Mouse (Mus musculus): ENCODE results near the gene Ankrd54.

Gene Ankrd54

GRCm38 (mm10) chr15:79075658-79076365 lies 13.1 kb upstream of the Ankrd54 start:
- DNase-seq (ENCODE audit: low read depth in 1 of 2, low spot score in 2 of 2): no peak

DNA sequence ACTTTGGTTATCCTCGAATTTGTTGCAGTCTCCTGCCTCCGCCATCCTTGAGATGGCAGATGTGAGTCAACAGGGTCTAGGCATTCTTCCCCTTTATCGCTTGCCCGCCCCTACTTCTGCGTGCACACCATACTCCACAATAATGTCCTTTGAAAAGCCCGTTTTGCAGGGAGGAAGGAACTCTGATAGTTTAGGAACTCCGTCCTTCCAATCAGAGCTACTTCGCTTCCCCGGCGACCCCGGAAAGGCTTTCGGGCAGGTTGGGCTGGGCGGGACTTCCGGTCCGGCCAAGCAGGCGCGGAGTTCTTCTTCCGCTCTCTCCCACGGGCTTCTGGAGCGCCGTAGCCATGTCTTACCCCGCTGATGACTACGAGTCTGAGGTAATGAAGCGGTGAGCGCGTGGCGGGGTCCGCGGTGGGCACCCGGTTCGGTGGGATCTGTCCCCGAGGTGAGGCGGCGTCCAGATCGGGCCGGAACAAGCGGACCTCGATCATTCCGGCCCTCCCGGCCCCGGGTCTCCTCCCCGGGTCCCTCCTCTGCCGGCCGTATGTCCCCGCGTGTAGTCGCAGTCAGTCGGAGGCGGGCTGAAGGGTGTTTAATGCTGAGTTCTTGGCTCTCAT lies 12.3 kb upstream of the Ankrd54 start, which contains the start of gene Eif3l:
Gene Eif3l, plus strand, starts transcription at position 267 of the 620 bp plus-strand sequence.
- DNase-seq (ENCODE audit: low read depth in 1 of 2, low spot score in 2 of 2): peak; percentile 66 to 71

DNA sequence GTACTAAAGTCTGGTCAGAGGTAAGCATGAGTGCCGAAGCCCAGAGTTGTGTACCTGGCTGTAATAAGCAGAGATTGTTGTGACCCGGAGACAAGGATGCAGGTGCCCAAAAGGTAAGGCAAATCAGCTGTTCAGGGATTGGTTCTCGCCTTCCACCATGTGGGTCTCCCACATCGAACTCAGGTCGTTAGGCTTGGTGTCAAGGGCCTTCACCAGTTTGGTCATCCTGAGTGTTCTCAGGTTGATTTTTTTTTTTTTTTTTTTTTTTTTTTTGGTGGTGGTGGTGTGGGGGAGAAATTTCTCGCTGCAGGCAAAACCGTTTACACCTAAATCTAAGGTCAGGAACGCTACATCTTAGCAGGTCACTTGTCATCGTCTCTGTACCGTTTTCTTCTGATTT lies 11.8 kb upstream of the Ankrd54 start:
- DNase-seq (ENCODE audit: low read depth in 1 of 2, low spot score in 2 of 2): no peak

- DNase-seq (ENCODE audit: low read depth in 1 of 2, low spot score in 2 of 2): no peak
Measured at GRCm38 (mm10) chr15:79073752-79074151, 11.1 kb upstream of the Ankrd54 start.

DNA sequence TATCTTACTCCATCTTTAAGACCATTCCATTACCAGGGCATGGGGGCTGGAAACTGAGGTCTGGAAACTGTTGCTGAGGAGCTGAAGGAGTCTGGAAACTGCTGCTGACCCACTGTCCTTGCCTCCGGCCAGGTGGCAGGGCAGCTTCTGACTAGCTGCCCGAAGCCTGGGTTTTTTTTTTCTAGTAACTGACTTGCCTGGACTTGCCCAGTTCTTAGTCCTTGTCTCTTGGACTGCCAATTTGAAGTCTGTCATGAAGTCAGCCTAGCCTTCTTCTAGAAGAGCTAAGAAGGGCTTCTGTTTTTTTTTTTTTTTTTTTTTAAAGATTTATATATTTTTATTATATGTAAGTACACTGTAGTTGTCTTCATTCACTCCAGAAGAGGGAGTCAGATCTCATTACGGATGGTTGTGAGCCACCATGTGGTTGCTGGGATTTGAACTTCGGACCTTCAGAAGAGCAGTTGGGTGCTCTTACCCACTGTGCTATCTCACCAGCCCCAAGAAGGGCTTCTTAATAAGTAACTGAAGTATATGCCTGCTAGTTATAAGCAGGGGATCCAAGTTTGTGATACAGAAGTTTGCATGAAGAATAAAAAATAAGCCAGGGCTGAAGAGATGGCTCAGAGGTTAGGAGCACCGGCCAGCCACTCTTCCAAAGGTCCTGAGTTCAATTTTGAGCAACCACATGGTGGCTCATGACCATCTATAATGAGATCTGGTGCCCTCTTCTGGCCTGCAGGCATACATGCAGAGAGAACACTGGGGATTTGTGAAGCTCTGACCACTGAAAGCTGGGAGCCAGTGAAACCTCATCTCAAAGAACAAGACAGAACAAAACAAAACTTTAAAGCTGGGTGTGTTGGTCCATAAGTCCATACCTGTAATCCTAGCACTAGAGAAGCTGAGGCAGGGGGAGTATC lies 8.7 kb upstream of the Ankrd54 start:
- peak in 1 of 2 experiments; percentile 14 for DNase-seq (ENCODE audit: low read depth in 1 of 2, low spot score in 2 of 2)

GRCm38 (mm10) chr15:79068416-79068815 lies 5.7 kb upstream of the Ankrd54 start:
- DNase-seq (ENCODE audit: low read depth in 1 of 2, low spot score in 2 of 2): no peak

GRCm38 (mm10) chr15:79067631-79068030 lies 4.9 kb upstream of the Ankrd54 start:
- no peak for DNase-seq (ENCODE audit: low read depth in 1 of 2, low spot score in 2 of 2)

DNA sequence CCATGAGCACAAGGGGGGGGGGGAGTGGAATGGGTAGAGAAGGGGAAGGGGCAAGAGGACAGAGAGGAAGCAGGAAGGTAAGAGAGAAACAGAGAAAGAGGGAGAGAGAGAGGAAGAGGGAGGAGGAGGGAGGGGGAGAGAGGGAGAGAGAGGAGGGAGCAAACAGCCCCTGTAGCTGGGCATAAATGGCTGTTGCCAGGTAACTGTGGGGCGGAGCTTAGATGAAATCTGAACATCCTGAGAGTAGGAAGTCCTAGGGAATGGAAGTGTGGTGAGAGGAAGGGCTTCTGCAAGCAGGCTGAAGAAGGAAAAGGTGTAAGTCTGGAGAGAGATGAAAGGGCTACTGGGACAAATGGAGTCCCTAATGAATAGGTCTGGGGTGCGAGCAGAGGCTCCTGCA lies 3.6 kb upstream of the Ankrd54 start:
- no peak for DNase-seq (ENCODE audit: low read depth in 1 of 2, low spot score in 2 of 2)

DNA sequence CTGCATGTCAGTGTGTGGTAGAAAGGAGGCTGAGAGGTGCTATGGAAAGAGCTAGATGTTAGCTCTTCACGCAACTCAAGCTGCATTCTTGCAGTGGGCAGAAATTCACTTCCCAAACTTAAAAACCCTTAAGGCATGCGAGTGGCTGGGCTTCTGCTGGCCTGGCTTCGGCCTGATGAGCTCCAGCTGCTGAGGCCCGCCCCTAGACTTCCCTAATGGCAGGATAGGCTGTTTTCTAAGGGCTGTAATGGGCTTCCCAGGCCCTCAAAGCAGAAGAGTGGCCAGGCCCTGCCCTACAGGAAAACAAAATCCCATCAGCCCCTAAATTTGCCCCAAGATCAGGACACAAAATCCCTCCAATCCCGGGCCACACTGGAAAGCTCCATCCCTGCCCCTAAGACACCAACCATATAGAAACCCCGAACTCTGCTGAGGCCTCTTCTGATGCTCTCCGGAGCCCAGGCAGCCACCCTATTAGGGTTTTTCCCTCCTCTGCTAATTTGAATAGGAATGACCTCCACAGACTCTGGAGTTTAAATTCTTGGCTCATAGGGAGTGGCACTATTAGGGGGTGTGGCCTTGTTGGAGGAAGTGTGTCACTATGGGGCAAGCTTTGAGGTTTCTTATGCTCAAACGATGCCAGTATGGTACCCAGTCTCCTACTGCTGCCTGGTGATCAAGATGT lies 2.5 kb upstream of the Ankrd54 start:
- no peak for DNase-seq (ENCODE audit: low read depth in 1 of 2, low spot score in 2 of 2)

DNA sequence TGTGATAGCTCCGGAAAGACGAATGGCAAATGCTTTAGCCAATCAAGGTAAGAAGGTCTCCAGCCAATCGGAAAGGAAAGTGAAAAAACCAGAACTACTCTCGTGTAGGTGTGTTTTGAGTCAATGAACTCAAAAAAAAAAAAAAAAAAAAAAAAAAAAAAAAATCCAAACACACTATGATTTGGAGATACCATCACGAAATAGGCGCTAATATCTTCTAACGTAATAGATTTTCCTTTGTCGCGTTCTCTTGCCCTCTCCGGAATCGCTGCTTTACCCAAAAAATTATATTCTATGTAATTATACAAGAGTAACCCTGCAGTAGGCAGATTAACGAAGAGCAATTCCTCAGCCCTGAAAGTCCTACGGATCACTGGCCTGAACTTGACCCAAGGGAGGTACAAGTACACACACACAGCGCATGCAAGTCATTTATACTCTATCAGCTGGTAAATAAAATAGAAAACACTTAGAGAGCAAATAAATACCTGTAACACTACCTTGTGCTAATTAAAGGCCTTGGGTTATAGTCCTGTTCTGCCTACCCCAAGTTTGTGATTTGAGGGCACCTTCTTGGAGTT lies 557 bp upstream of the Ankrd54 start:
- DNase-seq (ENCODE audit: low read depth in 1 of 2, low spot score in 2 of 2): no peak

GRCm38 (mm10) chr15:79060887-79061565 lies 1.7 kb downstream of the Ankrd54 start:
- no peak for DNase-seq (ENCODE audit: low read depth in 1 of 2, low spot score in 2 of 2)

GRCm38 (mm10) chr15:79057850-79058249 lies 4.8 kb downstream of the Ankrd54 start:
- no peak for DNase-seq (ENCODE audit: low read depth in 1 of 2, low spot score in 2 of 2)

DNA sequence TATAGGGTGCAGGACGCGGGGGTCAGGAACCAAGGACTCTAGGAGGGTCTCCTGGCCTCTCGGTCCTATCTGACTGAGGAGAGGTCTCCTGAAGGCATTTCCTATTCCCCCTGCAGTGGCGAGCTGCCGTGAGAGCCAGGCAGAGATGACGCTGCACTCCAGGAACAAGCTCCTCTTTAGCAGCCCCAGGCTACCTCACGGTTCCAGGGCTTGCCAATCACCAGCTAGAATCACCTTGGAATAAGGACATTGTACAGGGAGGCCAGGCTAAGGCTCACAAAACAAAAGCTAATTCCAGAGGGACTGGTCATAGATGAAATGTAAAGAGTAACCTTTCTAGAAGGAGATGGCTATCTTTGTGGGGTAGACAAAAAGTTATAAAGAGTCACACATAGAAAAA lies 6.1 kb downstream of the Ankrd54 start:
- DNase-seq (ENCODE audit: low read depth in 1 of 2, low spot score in 2 of 2): no peak

DNA sequence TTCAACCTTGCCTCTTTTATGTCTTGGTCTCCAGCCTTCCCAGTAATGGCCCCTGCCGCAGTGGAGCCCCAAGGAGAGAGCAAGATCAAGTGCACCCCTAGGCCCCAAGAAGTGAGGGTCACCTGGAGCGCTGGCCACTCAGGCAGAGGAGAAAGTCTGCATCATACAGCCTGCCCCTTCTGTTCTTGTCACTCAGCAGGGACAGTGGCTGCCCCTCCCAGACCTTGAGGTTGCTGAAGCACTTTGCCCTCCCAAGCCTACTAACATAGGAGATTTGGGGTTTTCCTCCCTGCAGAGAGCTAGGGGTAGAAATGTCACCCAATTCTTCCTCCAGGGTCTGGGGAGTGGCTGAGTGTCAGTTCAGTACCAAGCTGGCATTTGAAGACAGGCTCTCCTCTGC lies 10.3 kb downstream of the Ankrd54 start:
- DNase-seq (ENCODE audit: low read depth in 1 of 2, low spot score in 2 of 2): no peak

- no peak for DNase-seq (ENCODE audit: low read depth in 1 of 2, low spot score in 2 of 2)
Measured at GRCm38 (mm10) chr15:79051461-79052360, 11.0 kb downstream of the Ankrd54 start.

DNA sequence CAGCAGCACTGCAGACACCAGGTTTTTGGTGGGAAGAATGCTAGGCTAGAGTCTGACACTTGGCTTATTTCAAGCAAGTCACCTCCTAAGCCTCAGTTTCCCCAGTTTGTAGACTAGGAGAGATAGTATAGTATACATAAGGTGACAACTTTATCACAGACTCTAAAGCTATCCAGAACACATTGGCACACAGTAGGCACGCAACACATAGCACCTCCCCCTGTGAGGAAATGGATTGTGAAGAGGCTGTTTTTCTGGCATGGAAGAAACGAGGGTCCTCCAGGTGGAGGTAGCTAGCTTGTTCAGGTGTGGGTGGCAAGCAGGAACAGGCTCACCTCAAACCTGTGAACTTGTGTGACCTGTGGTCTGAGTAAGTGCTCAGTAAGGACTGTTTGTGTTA lies 11.7 kb downstream of the Ankrd54 start:
- DNase-seq (ENCODE audit: low read depth in 1 of 2, low spot score in 2 of 2): no peak

GRCm38 (mm10) chr15:79050160-79050845 lies 12.4 kb downstream of the Ankrd54 start:
- DNase-seq (ENCODE audit: low read depth in 1 of 2, low spot score in 2 of 2): no peak

- DNase-seq (ENCODE audit: low read depth in 1 of 2, low spot score in 2 of 2): no peak
Measured at GRCm38 (mm10) chr15:79048186-79048585, 14.5 kb downstream of the Ankrd54 start.

DNA sequence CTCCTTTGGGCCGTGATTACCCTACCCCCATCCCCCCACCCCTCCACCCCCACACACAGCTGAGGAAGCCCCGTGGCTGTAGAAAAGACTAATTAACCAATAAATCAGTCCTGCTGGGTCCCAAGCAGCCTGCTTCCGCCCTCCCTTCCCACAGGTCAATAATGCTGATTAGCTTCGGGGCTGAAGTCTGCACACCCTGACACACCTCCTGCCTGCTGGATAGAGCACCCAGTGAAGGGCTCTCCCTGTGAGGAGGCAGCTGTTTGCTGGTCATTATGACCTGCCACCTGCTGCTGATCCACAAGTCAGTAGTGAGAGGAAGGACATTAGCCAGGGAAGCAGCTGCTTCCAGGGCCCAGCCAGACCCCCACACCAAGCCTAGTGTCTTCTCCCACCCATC lies 17.9 kb downstream of the Ankrd54 start:
- DNase-seq (ENCODE audit: low read depth in 1 of 2, low spot score in 2 of 2): no peak

Measured in monocyte, adult 2 months (primary cell).